Mouse (Mus musculus): ENCODE results near the gene Agfg2. TPM values are rescaled to one million over a fixed set of nuclear protein-coding genes. Genes with fewer than 3 reads are reported as not detected.

Agfg2 gene
- total RNA-seq, 2 experiments from 2014 or later, result 16.9 to 23.0 TPM

- DNase-seq, result peak in 1 of 2 experiments; percentile 44
Observed at GRCm38 (mm10) chr5:137683388-137684293, 885 bp downstream of the Agfg2 start.

- DNase-seq, result no peak
Observed at GRCm38 (mm10) chr5:137682526-137682925, 2.0 kb downstream of the Agfg2 start.

GRCm38 (mm10) chr5:137679726-137680125, 4.8 kb downstream of the Agfg2 start:
- DNase-seq, result no peak

GRCm38 (mm10) chr5:137678736-137679135, 5.8 kb downstream of the Agfg2 start:
- no peak for DNase-seq

GRCm38 (mm10) chr5:137677859-137678258, 6.7 kb downstream of the Agfg2 start:
- DNase-seq, result no peak

GRCm38 (mm10) chr5:137674786-137675185, 9.7 kb downstream of the Agfg2 start:
- DNase-seq, result no peak

GRCm38 (mm10) chr5:137673015-137673414, 11.5 kb downstream of the Agfg2 start:
- peak; percentile 39 to 47 for DNase-seq

- no peak for DNase-seq
Observed at GRCm38 (mm10) chr5:137672361-137672760, 12.2 kb downstream of the Agfg2 start.

GRCm38 (mm10) chr5:137671443-137672240, 12.9 kb downstream of the Agfg2 start:
- DNase-seq, result peak; percentile 90 to 95

- no peak for DNase-seq
Observed at GRCm38 (mm10) chr5:137670240-137670639, 14.3 kb downstream of the Agfg2 start.

- DNase-seq, result peak; percentile 74 to 76
Observed at GRCm38 (mm10) chr5:137668971-137669370, 15.6 kb downstream of the Agfg2 start.

GRCm38 (mm10) chr5:137663057-137663456, 21.5 kb downstream of the Agfg2 start:
- no peak for DNase-seq

- DNase-seq, result peak; percentile 90 to 93
Observed at GRCm38 (mm10) chr5:137660064-137660688, 24.4 kb downstream of the Agfg2 start.

- peak; percentile 85 to 87 for DNase-seq
Observed at GRCm38 (mm10) chr5:137656977-137657376, 27.5 kb downstream of the Agfg2 start.

- DNase-seq, result no peak
Observed at GRCm38 (mm10) chr5:137654746-137655145, 29.8 kb downstream of the Agfg2 start.

GRCm38 (mm10) chr5:137653366-137653765, 31.2 kb downstream of the Agfg2 start:
- no peak for DNase-seq

- peak; percentile 82 to 87 for DNase-seq
Observed at GRCm38 (mm10) chr5:137652474-137652873, 32.1 kb downstream of the Agfg2 start.

- peak in 1 of 2 experiments; percentile 67 for DNase-seq
Observed at GRCm38 (mm10) chr5:137649669-137650571, 34.6 kb downstream of the Agfg2 start.

GRCm38 (mm10) chr5:137649251-137649650, 35.3 kb downstream of the Agfg2 start:
- no peak for DNase-seq

GRCm38 (mm10) chr5:137647827-137648601, 36.5 kb downstream of the Agfg2 start:
- DNase-seq, result no peak

All from heart, adult 18-20 months (tissue).